In genomic region chr1:75558388-75559178, GRCm38 (mm10) we compare ENCODE assay signal across 9 mouse cellular contexts. TPM values are rescaled to one million over a fixed set of nuclear protein-coding genes. Genes with fewer than 3 reads are reported as not detected.
DNase-seq lines count a peak whose midpoint lies in the region; ATAC-seq lines count a peak whose summit lies in the region.
"Had no signal": no experiment of that assay in that cellular context is flagged by ENCODE, and none has a peak within 500 bp of the region (broad histone marks: within the 10 kb centered on the region; RNA-seq: fewer than 3 reads in every experiment).

No protein-coding gene starts in this region.

- H3K4me1 ChIP-seq in heart, embryonic 11.5 days (ENCODE audit: control insufficient read depth, insufficient read depth, low read length): peaks cover 17% of the 10 kb centered on the region
- peaks cover 19% of the 10 kb centered on the region for H3K4me1 ChIP-seq in midbrain, embryonic 10.5 days
- peaks cover 9% of the 10 kb centered on the region for H3K4me1 ChIP-seq in midbrain, embryonic 11.5 days (ENCODE audit: control insufficient read depth, insufficient read depth, low read length)
- H3K4me1 ChIP-seq in intestine, embryonic 15.5 days (replicated peaks): peaks cover 10% of the 10 kb centered on the region
- H3K4me1 ChIP-seq in stomach, embryonic 16.5 days (ENCODE audit: control insufficient read depth, insufficient read depth, low read length): peaks cover 10% of the 10 kb centered on the region

- peaks cover 8% of the 10 kb centered on the region; the same call in 1 of the 2 replicates for H3K36me3 ChIP-seq in heart, embryonic 11.5 days (ENCODE audit: control insufficient read depth, insufficient read depth, low read length)
- peaks cover 43% of the 10 kb centered on the region for H3K36me3 ChIP-seq in midbrain, embryonic 10.5 days
- H3K36me3 ChIP-seq in midbrain, embryonic 11.5 days (ENCODE audit: control insufficient read depth, insufficient read depth, low read length): no peaks in the 10 kb centered on the region
- no peaks in the 10 kb centered on the region for H3K36me3 ChIP-seq in intestine, embryonic 15.5 days
- peaks cover 5% of the 10 kb centered on the region; the same call in 1 of the 2 replicates for H3K36me3 ChIP-seq in stomach, embryonic 16.5 days (ENCODE audit: control insufficient read depth, insufficient read depth, low read length)

- no peak overlapping the region for H3K4me3 ChIP-seq in heart, embryonic 11.5 days (ENCODE audit: low read depth, low read length)
- peak overlapping the region; percentile 41; the same call in 1 of the 2 replicates for H3K4me3 ChIP-seq in midbrain, embryonic 10.5 days
- no peak overlapping the region for H3K4me3 ChIP-seq in midbrain, embryonic 11.5 days (ENCODE audit: low read depth, low read length)
- H3K4me3 ChIP-seq in intestine, embryonic 15.5 days (replicated peaks): no peak overlapping the region
- H3K4me3 ChIP-seq in stomach, embryonic 16.5 days (replicated peaks; ENCODE audit: low read length): no peak overlapping the region
- H3K4me3 ChIP-seq: midbrain, embryonic 12.5 days had no signal

- no peak for ATAC-seq in heart, embryonic 11.5 days (replicated peaks; ENCODE audit: insufficient number of reproducible peaks, low FRiP score, low TSS enrichment)
- ATAC-seq in midbrain, embryonic 11.5 days (ENCODE audit: low FRiP score): no peak
- ATAC-seq in intestine, embryonic 15.5 days: 0 out of 2 replicates have a peak, but pooled peaks have one; percentile 4
- no peak for ATAC-seq in stomach, embryonic 16.5 days (ENCODE audit: insufficient read depth, low FRiP score)

- H3K9ac ChIP-seq in heart, embryonic 11.5 days (ENCODE audit: low read depth, low read length): peak overlapping the region; percentile 53
- H3K9ac ChIP-seq in midbrain, embryonic 11.5 days (ENCODE audit: low read length): no peak overlapping the region
- H3K9ac ChIP-seq in intestine, embryonic 15.5 days: no peak overlapping the region; the same call in 1 of the 2 replicates
- no peak overlapping the region for H3K9ac ChIP-seq in stomach, embryonic 16.5 days (ENCODE audit: low read length)
- H3K9ac ChIP-seq: midbrain, embryonic 12.5 days had no signal

- no peaks in the 10 kb centered on the region for H3K9me3 ChIP-seq in heart, embryonic 11.5 days (replicated peaks; ENCODE audit: control insufficient read depth, low read length)
- no peaks in the 10 kb centered on the region; the same call in 1 of the 2 replicates for H3K9me3 ChIP-seq in midbrain, embryonic 10.5 days (replicated peaks)
- H3K9me3 ChIP-seq in midbrain, embryonic 11.5 days (ENCODE audit: control insufficient read depth, low read length): no peaks in the 10 kb centered on the region
- no peaks in the 10 kb centered on the region for H3K9me3 ChIP-seq in intestine, embryonic 15.5 days
- peaks cover 7% of the 10 kb centered on the region; the same call in 1 of the 2 replicates for H3K9me3 ChIP-seq in stomach, embryonic 16.5 days (replicated peaks; ENCODE audit: control insufficient read depth, low read length)

- DNase-seq in heart, adult 8-10 months (ENCODE audit: low spot score): no peak
- no peak for DNase-seq in midbrain, embryonic 10.5 days (ENCODE audit: low spot score)
- no peak for DNase-seq in midbrain, embryonic 11.5 days (ENCODE audit: low spot score, missing footprints)
- no peak for DNase-seq in thymus, postnatal 25 days
- no peak for DNase-seq in layer of hippocampus, adult 9-11 months

- peak overlapping the region; percentile 91 for H3K27ac ChIP-seq in heart, embryonic 11.5 days (ENCODE audit: low read depth, low read length)
- peak overlapping the region; percentile 67 for H3K27ac ChIP-seq in midbrain, embryonic 10.5 days (replicated peaks)
- H3K27ac ChIP-seq in midbrain, embryonic 11.5 days (ENCODE audit: low read depth, low read length): no peak overlapping the region
- peak overlapping the region; percentile 62 for H3K27ac ChIP-seq in intestine, embryonic 15.5 days
- H3K27ac ChIP-seq in stomach, embryonic 16.5 days (ENCODE audit: low read length): peak overlapping the region; percentile 52; the same call in 1 of the 2 replicates

- WGBS in heart, embryonic 11.5 days (ENCODE audit: insufficient replicate concordance): 75% methylated on average over 18 of the region's 18 CpGs
- 89% methylated on average over 18 of the region's 18 CpGs for WGBS in midbrain, embryonic 10.5 days
- 84% methylated on average over 18 of the region's 18 CpGs for WGBS in midbrain, embryonic 11.5 days
- 84% methylated on average over 18 of the region's 18 CpGs for WGBS in intestine, embryonic 15.5 days
- WGBS in stomach, embryonic 16.5 days: 82% methylated on average over 18 of the region's 18 CpGs

- peak overlapping the region; percentile 51 for H3K4me2 ChIP-seq in heart, embryonic 11.5 days
- H3K4me2 ChIP-seq in midbrain, embryonic 11.5 days: no peak overlapping the region
- peak overlapping the region; percentile 55; the same call in 1 of the 2 replicates for H3K4me2 ChIP-seq in intestine, embryonic 15.5 days (replicated peaks)
- no peak overlapping the region for H3K4me2 ChIP-seq in stomach, embryonic 16.5 days (ENCODE audit: low read depth, low read length)

- H3K27me3 ChIP-seq in heart, embryonic 11.5 days (ENCODE audit: control insufficient read depth, insufficient read depth, low read length): no peaks in the 10 kb centered on the region
- no peaks in the 10 kb centered on the region; the same call in 1 of the 2 replicates for H3K27me3 ChIP-seq in midbrain, embryonic 10.5 days (ENCODE audit: low read depth, poor library complexity, severe bottlenecking)
- H3K27me3 ChIP-seq in midbrain, embryonic 11.5 days (ENCODE audit: control insufficient read depth, insufficient read depth, low read length): no peaks in the 10 kb centered on the region
- H3K27me3 ChIP-seq in intestine, embryonic 15.5 days (replicated peaks): no peaks in the 10 kb centered on the region
- H3K27me3 ChIP-seq in stomach, embryonic 16.5 days (ENCODE audit: control insufficient read depth, insufficient read depth, low read length): no peaks in the 10 kb centered on the region
- H3K27me3 ChIP-seq: midbrain, embryonic 12.5 days had no signal

RNA-seq across cellular contexts. Expression of gene Slc4a3, which starts 12.5 kb away (rescaled TPM):
- 13.3 and 14.2 TPM in 2 replicates for polyA plus RNA-seq in heart, embryonic 11.5 days (2014; fragmentation: Nextera tagmentation; extraction: Ambion mirVana)
- total RNA-seq in heart, adult 8-10 months (2022): 100 to 1,000 TPM; 221 to 344 (median 267) TPM
- 13.2 and 16.7 TPM in 2 replicates for polyA plus RNA-seq in midbrain, embryonic 10.5 days (2016; fragmentation: Nextera tagmentation; extraction: Ambion mirVana)
- 6.5 and 7.2 TPM in 2 replicates for polyA plus RNA-seq in midbrain, embryonic 11.5 days (2014; fragmentation: Nextera tagmentation; extraction: Ambion mirVana)
- polyA plus RNA-seq in intestine, embryonic 15.5 days (2015; fragmentation: Nextera tagmentation; extraction: Ambion mirVana): 13.4 and 14.1 TPM in 2 replicates
- 14.1 and 15.4 TPM in 2 replicates for polyA plus RNA-seq in stomach, embryonic 16.5 days (2015; fragmentation: Nextera tagmentation; extraction: Ambion mirVana)

RNA-seq across cellular contexts. Expression of gene Stk11ip, which starts 37.3 kb away (rescaled TPM):
- polyA plus RNA-seq in heart, embryonic 11.5 days (2014; fragmentation: Nextera tagmentation; extraction: Ambion mirVana): 9.1 and 11.6 TPM in 2 replicates
- total RNA-seq in heart, adult 8-10 months (2022): 10 to 100 TPM in 3 of 4 experiments, 1 to 10 TPM in 1; 8.3 to 10.4 (median 10.3) TPM
- polyA plus RNA-seq in midbrain, embryonic 10.5 days (2016; fragmentation: Nextera tagmentation; extraction: Ambion mirVana): 31.7 and 33.0 TPM in 2 replicates
- 12.3 and 15.7 TPM in 2 replicates for polyA plus RNA-seq in midbrain, embryonic 11.5 days (2014; fragmentation: Nextera tagmentation; extraction: Ambion mirVana)
- polyA plus RNA-seq in intestine, embryonic 15.5 days (2015; fragmentation: Nextera tagmentation; extraction: Ambion mirVana): 18.2 and 18.9 TPM in 2 replicates
- polyA plus RNA-seq in stomach, embryonic 16.5 days (2015; fragmentation: Nextera tagmentation; extraction: Ambion mirVana): 18.6 and 19.8 TPM in 2 replicates

RNA-seq across cellular contexts. Expression of gene Inha, which starts 51.7 kb away (rescaled TPM):
- polyA plus RNA-seq in heart, embryonic 11.5 days (2014; fragmentation: Nextera tagmentation; extraction: Ambion mirVana): 4.0 and 4.8 TPM in 2 replicates
- 1 to 10 TPM; 2.8 to 4.6 (median 3.9) TPM for total RNA-seq in heart, adult 8-10 months (2022)
- 1.7 and 2.7 TPM in 2 replicates for polyA plus RNA-seq in midbrain, embryonic 10.5 days (2016; fragmentation: Nextera tagmentation; extraction: Ambion mirVana)
- polyA plus RNA-seq in midbrain, embryonic 11.5 days (2014; fragmentation: Nextera tagmentation; extraction: Ambion mirVana): 1.3 and 1.6 TPM in 2 replicates
- 5.2 and 8.9 TPM in 2 replicates for polyA plus RNA-seq in intestine, embryonic 15.5 days (2015; fragmentation: Nextera tagmentation; extraction: Ambion mirVana)
- polyA plus RNA-seq in stomach, embryonic 16.5 days (2015; fragmentation: Nextera tagmentation; extraction: Ambion mirVana): 7.4 and 8.3 TPM in 2 replicates

RNA-seq across cellular contexts. Expression of gene Obsl1, which starts 52.3 kb away (rescaled TPM):
- 98.8 and 102 TPM in 2 replicates for polyA plus RNA-seq in heart, embryonic 11.5 days (2014; fragmentation: Nextera tagmentation; extraction: Ambion mirVana)
- total RNA-seq in heart, adult 8-10 months (2022): 100 to 1,000 TPM; 108 to 133 (median 122) TPM
- polyA plus RNA-seq in midbrain, embryonic 10.5 days (2016; fragmentation: Nextera tagmentation; extraction: Ambion mirVana): 35.2 and 35.7 TPM in 2 replicates
- 31.0 and 33.2 TPM in 2 replicates for polyA plus RNA-seq in midbrain, embryonic 11.5 days (2014; fragmentation: Nextera tagmentation; extraction: Ambion mirVana)
- 70.3 and 70.5 TPM in 2 replicates for polyA plus RNA-seq in intestine, embryonic 15.5 days (2015; fragmentation: Nextera tagmentation; extraction: Ambion mirVana)
- 34.1 and 44.4 TPM in 2 replicates for polyA plus RNA-seq in stomach, embryonic 16.5 days (2015; fragmentation: Nextera tagmentation; extraction: Ambion mirVana)

Comparison
In these comparisons a context has a peak if more than half of its experiments do, and no peak if none do; other contexts are left out.
1. H3K4me2 ChIP-seq: peak in heart, embryonic 11.5 days (single experiment) and intestine, embryonic 15.5 days (single experiment); none in midbrain, embryonic 11.5 days (single experiment) and stomach, embryonic 16.5 days (single experiment).